Mouse (Mus musculus): ENCODE measurements at regions not wholly inside any gene's neighbourhood (a gene's known extent, or its start where the extent isn't known, plus 50 kb on each side); places are given as distances from the start of the nearest gene placed in this dataset.

- no peak overlapping the region for H3K9ac ChIP-seq (ENCODE audit: low read depth, low read length)
- H3K4me3 ChIP-seq (ENCODE audit: low read depth, low read length) = no peak overlapping the region
- no peaks in the 10 kb centered on the region for H3K4me1 ChIP-seq (replicated peaks; ENCODE audit: control insufficient read depth, insufficient read depth, low read length)
- no peaks in the 10 kb centered on the region for H3K36me3 ChIP-seq (ENCODE audit: control insufficient read depth, insufficient read depth)
- 93% methylated on average over 2 of the region's 2 CpGs for WGBS
- no peaks in the 10 kb centered on the region for H3K27me3 ChIP-seq (replicated peaks; ENCODE audit: control insufficient read depth, insufficient read depth, low read length)
- no peak overlapping the region for H3K4me2 ChIP-seq (replicated peaks; ENCODE audit: low read depth)
- no peak for ATAC-seq
- H3K27ac ChIP-seq (ENCODE audit: low read depth, low read length) = no peak overlapping the region
- TF ChIP-seq CTCF (IDR thresholded peaks at IDR 0.05; ENCODE audit: low read depth) = no peak
- no peaks in the 10 kb centered on the region for H3K9me3 ChIP-seq (ENCODE audit: control insufficient read depth)
Observed at GRCm38 (mm10) chr3:23071486-23071885, 995.0 kb downstream of the Tbl1xr1 start.

Measured in intestine, postnatal 0 days (tissue).